Mouse (Mus musculus): Measurements from ENCODE around the gene Oip5. TPM values are rescaled to one million over a fixed set of nuclear protein-coding genes. Genes with fewer than 3 reads are reported as not detected.

The Oip5 gene
- polyA plus RNA-seq, 1 experiment from 2014 or later = 6.7 TPM

- Histone ChIP-seq H3K4me2 (replicated peaks; ENCODE audit: low read depth) (peak overlapping the region; percentile 64), H3K27ac (ENCODE audit: low read depth, low read length) (peak overlapping the region; percentile 94), H3K4me3 (ENCODE audit: low read depth, low read length) (peak overlapping the region; percentile 88), H3K9me3 (ENCODE audit: control insufficient read depth) (no peaks in the 10 kb centered on the region), H3K4me1 (replicated peaks; ENCODE audit: control insufficient read depth, insufficient read depth, low read length) (0 out of 2 replicates have a peak, but pooled peaks cover 2% of the 10 kb centered on the region), H3K27me3 (replicated peaks; ENCODE audit: control insufficient read depth, insufficient read depth, low read length) (no peaks in the 10 kb centered on the region), H3K9ac (ENCODE audit: low read depth, low read length) (peak overlapping the region; percentile 94), H3K36me3 (ENCODE audit: control insufficient read depth, insufficient read depth) (peaks cover 27% of the 10 kb centered on the region)
- TF ChIP-seq CTCF (IDR thresholded peaks at IDR 0.05; ENCODE audit: low read depth) = peak; percentile 1; the same call in 1 of the 2 replicates
- peak; percentile 93 for ATAC-seq
- WGBS = under 1% methylated on average over 61 of the region's 61 CpGs
Observed at GRCm38 (mm10) chr2:119594113-119594981, 23.9 kb downstream of the Oip5 start.

GRCm38 (mm10) chr2:119593765-119594112, 24.5 kb downstream of the Oip5 start:
- no peaks in the 10 kb centered on the region for H3K27me3 ChIP-seq (replicated peaks; ENCODE audit: control insufficient read depth, insufficient read depth, low read length)

DNA sequence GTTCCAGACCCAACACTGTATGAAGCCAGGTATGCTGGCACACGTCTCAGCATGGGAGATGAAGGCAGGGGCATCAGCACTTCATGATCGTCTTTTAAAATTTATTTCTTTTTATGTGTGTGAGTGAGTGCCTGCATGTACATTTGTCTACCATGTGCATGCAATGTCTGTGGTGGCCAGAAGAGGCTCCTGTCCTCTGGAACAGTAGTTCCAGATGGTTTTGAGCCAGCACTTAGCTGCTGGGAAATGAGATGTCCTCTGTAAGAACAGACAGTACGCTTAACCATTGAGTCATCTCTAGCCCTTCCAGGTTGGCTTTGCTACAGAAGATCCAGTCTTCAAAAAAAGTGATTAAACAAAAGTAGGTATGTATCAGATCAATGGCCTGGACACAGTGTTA, 27.0 kb downstream of the Oip5 start:
- Histone ChIP-seq H3K27me3 (replicated peaks; ENCODE audit: control insufficient read depth, insufficient read depth, low read length) (no peaks in the 10 kb centered on the region), H3K9ac (ENCODE audit: low read depth, low read length) (no peak overlapping the region), H3K4me3 (ENCODE audit: low read depth, low read length) (no peak overlapping the region), H3K27ac (ENCODE audit: low read depth, low read length) (no peak overlapping the region), H3K36me3 (ENCODE audit: control insufficient read depth, insufficient read depth) (peaks cover 2% of the 10 kb centered on the region; the same call in 1 of the 2 replicates), H3K4me2 (replicated peaks; ENCODE audit: low read depth) (no peak overlapping the region), H3K9me3 (ENCODE audit: control insufficient read depth) (no peaks in the 10 kb centered on the region), H3K4me1 (replicated peaks; ENCODE audit: control insufficient read depth, insufficient read depth, low read length) (0 out of 2 replicates have a peak, but pooled peaks cover 2% of the 10 kb centered on the region)
- no peak for ATAC-seq
- WGBS = 88% methylated on average over 3 of the region's 3 CpGs
- peak; percentile 57 for TF ChIP-seq CTCF (IDR thresholded peaks at IDR 0.05; ENCODE audit: low read depth)

More at GRCm38 (mm10) chr2:119593765-119594112, 24.5 kb downstream of the Oip5 start:
- Histone ChIP-seq H3K4me3 (ENCODE audit: low read depth, low read length) (peak overlapping the region; percentile 88), H3K27ac (ENCODE audit: low read depth, low read length) (peak overlapping the region; percentile 94), H3K9ac (ENCODE audit: low read depth, low read length) (0 out of 2 replicates have a peak overlapping the region, but pooled peaks have one; percentile 35), H3K4me2 (replicated peaks; ENCODE audit: low read depth) (peak overlapping the region; percentile 64), H3K4me1 (replicated peaks; ENCODE audit: control insufficient read depth, insufficient read depth, low read length) (0 out of 2 replicates have a peak, but pooled peaks cover 2% of the 10 kb centered on the region), H3K36me3 (ENCODE audit: control insufficient read depth, insufficient read depth) (peaks cover 22% of the 10 kb centered on the region), H3K9me3 (ENCODE audit: control insufficient read depth) (no peaks in the 10 kb centered on the region)
- ATAC-seq = peak; percentile 60
- 4% methylated on average over 7 of the region's 7 CpGs for WGBS
- TF ChIP-seq CTCF (IDR thresholded peaks at IDR 0.05; ENCODE audit: low read depth) = peak; percentile 11; the same call in 1 of the 2 replicates

DNA sequence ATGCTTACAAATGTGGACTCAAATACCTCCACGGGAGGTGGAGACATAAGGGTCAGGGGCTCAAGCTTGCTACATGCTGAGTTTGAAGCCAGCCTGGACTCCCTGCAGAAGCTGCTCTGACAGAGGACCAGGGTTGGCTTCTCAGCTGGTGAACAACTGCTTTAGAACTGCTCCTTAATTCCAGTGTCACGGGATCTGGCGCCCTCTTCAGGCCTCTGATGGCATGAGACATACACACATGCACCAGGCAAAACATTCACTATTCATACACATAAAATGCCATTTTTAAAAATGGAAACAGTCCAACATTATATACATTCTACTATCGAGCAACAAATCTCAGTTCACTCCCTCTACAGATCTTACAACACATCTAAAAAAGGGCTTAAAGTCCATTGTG, 30.9 kb downstream of the Oip5 start:
- Histone ChIP-seq H3K4me3 (ENCODE audit: low read depth, low read length) (no peak overlapping the region), H3K9me3 (ENCODE audit: control insufficient read depth) (no peaks in the 10 kb centered on the region), H3K27ac (ENCODE audit: low read depth, low read length) (no peak overlapping the region), H3K27me3 (replicated peaks; ENCODE audit: control insufficient read depth, insufficient read depth, low read length) (no peaks in the 10 kb centered on the region), H3K9ac (ENCODE audit: low read depth, low read length) (no peak overlapping the region), H3K4me1 (replicated peaks; ENCODE audit: control insufficient read depth, insufficient read depth, low read length) (0 out of 2 replicates have a peak, but pooled peaks cover 2% of the 10 kb centered on the region), H3K4me2 (replicated peaks; ENCODE audit: low read depth) (no peak overlapping the region), H3K36me3 (ENCODE audit: control insufficient read depth, insufficient read depth) (peaks cover 8% of the 10 kb centered on the region; the same call in 1 of the 2 replicates)
- TF ChIP-seq CTCF (IDR thresholded peaks at IDR 0.05; ENCODE audit: low read depth) = peak; percentile 90
- peak; percentile 37; the same call in 1 of the 2 replicates for ATAC-seq
- 17% methylated on average over 4 of the region's 4 CpGs for WGBS

DNA sequence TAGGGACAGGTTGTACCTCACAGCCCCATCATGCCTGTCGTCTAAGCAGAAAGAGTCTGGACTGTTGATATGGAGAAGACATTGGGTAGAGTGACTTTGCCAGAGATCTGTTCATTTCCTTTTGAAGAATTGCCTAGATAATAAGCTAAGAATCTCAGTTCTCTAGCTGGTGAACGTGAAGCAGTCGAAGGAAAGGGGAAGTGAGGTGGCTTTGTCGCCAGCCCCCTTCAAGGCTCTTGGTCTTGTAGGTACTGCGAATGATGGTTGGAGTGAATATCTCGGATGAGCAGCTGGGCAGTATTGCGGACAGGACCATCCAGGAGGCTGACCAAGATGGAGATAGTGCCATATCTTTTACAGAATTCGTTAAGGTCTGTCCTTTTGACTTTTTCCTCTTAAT, 34.0 kb downstream of the Oip5 start:
- 89% methylated on average over 8 of the region's 8 CpGs for WGBS
- TF ChIP-seq CTCF (IDR thresholded peaks at IDR 0.05; ENCODE audit: low read depth) = no peak
- ATAC-seq = no peak
- no peak overlapping the region for H3K4me3 ChIP-seq (ENCODE audit: low read depth, low read length)
- H3K9ac ChIP-seq (ENCODE audit: low read depth, low read length) = no peak overlapping the region
- H3K9me3 ChIP-seq (ENCODE audit: control insufficient read depth) = no peaks in the 10 kb centered on the region
- no peak overlapping the region for H3K27ac ChIP-seq (ENCODE audit: low read depth, low read length)
- H3K36me3 ChIP-seq (ENCODE audit: control insufficient read depth, insufficient read depth) = peaks cover 9% of the 10 kb centered on the region
- no peaks in the 10 kb centered on the region for H3K27me3 ChIP-seq (replicated peaks; ENCODE audit: control insufficient read depth, insufficient read depth, low read length)
- H3K4me2 ChIP-seq (replicated peaks; ENCODE audit: low read depth) = no peak overlapping the region
- no peaks in the 10 kb centered on the region for H3K4me1 ChIP-seq (replicated peaks; ENCODE audit: control insufficient read depth, insufficient read depth, low read length)

DNA sequence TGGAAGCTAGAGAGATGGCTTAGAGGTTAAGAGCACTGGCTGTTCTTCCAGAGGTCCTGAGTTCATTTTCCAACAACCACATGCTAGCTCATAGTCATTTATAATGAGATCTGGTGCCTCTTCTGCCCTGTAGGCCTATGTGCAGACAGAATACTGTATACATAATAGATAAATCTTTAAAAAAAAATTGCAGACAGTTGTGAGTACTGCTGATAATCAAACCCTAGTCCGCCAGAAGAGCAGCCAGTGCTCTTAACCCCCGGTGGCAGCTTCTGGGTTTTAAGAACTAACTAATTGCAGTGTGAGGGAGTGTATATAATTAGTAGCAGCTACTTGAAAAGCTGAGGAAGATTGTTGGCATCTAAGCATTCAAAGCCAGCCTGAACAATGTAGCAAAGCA, 34.8 kb downstream of the Oip5 start:
- ATAC-seq = no peak
- no peaks in the 10 kb centered on the region for H3K4me1 ChIP-seq (replicated peaks; ENCODE audit: control insufficient read depth, insufficient read depth, low read length)
- TF ChIP-seq CTCF (IDR thresholded peaks at IDR 0.05; ENCODE audit: low read depth) = no peak
- peaks cover 9% of the 10 kb centered on the region for H3K36me3 ChIP-seq (ENCODE audit: control insufficient read depth, insufficient read depth)
- H3K9ac ChIP-seq (ENCODE audit: low read depth, low read length) = no peak overlapping the region
- no peak overlapping the region for H3K4me3 ChIP-seq (ENCODE audit: low read depth, low read length)
- no peak overlapping the region for H3K27ac ChIP-seq (ENCODE audit: low read depth, low read length)
- H3K27me3 ChIP-seq (replicated peaks; ENCODE audit: control insufficient read depth, insufficient read depth, low read length) = no peaks in the 10 kb centered on the region
- no peaks in the 10 kb centered on the region for H3K9me3 ChIP-seq (ENCODE audit: control insufficient read depth)
- no peak overlapping the region for H3K4me2 ChIP-seq (replicated peaks; ENCODE audit: low read depth)
- WGBS = 75% methylated on average over 2 of the region's 2 CpGs

Measured in intestine, postnatal 0 days (tissue).